Mouse (Mus musculus): ENCODE results near the gene Rcor1.

GRCm38 (mm10) chr12:111089145-111089544 is 50.0 kb downstream of the Rcor1 start:
- TF ChIP-seq CTCF (conservative IDR thresholded peaks at IDR 0.05 in 1 of 2, IDR thresholded peaks at IDR 0.05 in 1 of 2; ENCODE audit: low read depth in 2 of 2, low read length in 2 of 2) = no peak
- no peak for TF ChIP-seq TBP (conservative IDR thresholded peaks at IDR 0.05; ENCODE audit: low read depth, low read length)
- TF ChIP-seq POLR2A (IDR thresholded peaks at IDR 0.05; ENCODE audit: low read depth, low read length) = no peak
- no peak for TF ChIP-seq ELF1 (IDR thresholded peaks at IDR 0.05; ENCODE audit: low read depth, low read length)
- no peak for TF ChIP-seq EP300 (IDR thresholded peaks at IDR 0.05; ENCODE audit: low read length)
- TF ChIP-seq ZKSCAN1 (IDR thresholded peaks at IDR 0.05; ENCODE audit: borderline replicate concordance, low read depth, low read length) = no peak
- TF ChIP-seq TCF12 (IDR thresholded peaks at IDR 0.05; ENCODE audit: low read depth, low read length) = no peak

Data from CH12.LX (cell line).